Mouse (Mus musculus) layer of hippocampus, adult 11-12 months (tissue): ENCODE measurements around the gene Slc25a41.

Experiments used
- DNase-seq: peaks from one replicate; pipeline ENCODE4 v3.0.0; 2022; ENCODE audit warnings: low spot score

The Slc25a41 gene

GRCm38 (mm10) chr17:56990966-56991365, 50.5 kb downstream of the Slc25a41 start:
- no peak for DNase-seq

- peak; percentile 97 for DNase-seq
Observed at GRCm38 (mm10) chr17:56990115-56990746, 51.2 kb downstream of the Slc25a41 start, which contains the start of gene Clpp. TSS of gene Clpp (plus strand) at chr17:56990305.

GRCm38 (mm10) chr17:56989467-56990114, 51.9 kb downstream of the Slc25a41 start:
- DNase-seq = peak; percentile 84

GRCm38 (mm10) chr17:56988921-56989430, 52.5 kb downstream of the Slc25a41 start:
- no peak for DNase-seq

GRCm38 (mm10) chr17:56988441-56988840, 53.0 kb downstream of the Slc25a41 start:
- DNase-seq = no peak

GRCm38 (mm10) chr17:56986105-56986805, 55.2 kb downstream of the Slc25a41 start:
- no peak for DNase-seq

GRCm38 (mm10) chr17:56985656-56986055, 55.8 kb downstream of the Slc25a41 start:
- no peak for DNase-seq

GRCm38 (mm10) chr17:56984886-56985285, 56.6 kb downstream of the Slc25a41 start:
- DNase-seq = no peak
